Mouse (Mus musculus): ENCODE measurements at regions not wholly inside any gene's neighbourhood (a gene's known extent, or its start where the extent isn't known, plus 50 kb on each side); places are given as distances from the start of the nearest gene placed in this dataset.

GRCm38 (mm10) chr1:98268853-98269252 is 152.1 kb upstream of the Slco6d1 start:
- Histone ChIP-seq H3K4me3 (ENCODE audit: low read depth, low read length) (no peak overlapping the region), H3K4me1 (ENCODE audit: control insufficient read depth, insufficient read depth, low read length) (no peaks in the 10 kb centered on the region), H3K27ac (replicated peaks; ENCODE audit: low read depth, low read length) (no peak overlapping the region), H3K9ac (replicated peaks; ENCODE audit: low read length) (no peak overlapping the region), H3K4me2 (ENCODE audit: low read depth, low read length) (no peak overlapping the region), H3K27me3 (ENCODE audit: control insufficient read depth, insufficient read depth, low read length) (no peaks in the 10 kb centered on the region), H3K9me3 (replicated peaks; ENCODE audit: control insufficient read depth, low read length) (no peaks in the 10 kb centered on the region), H3K36me3 (replicated peaks; ENCODE audit: control insufficient read depth, insufficient read depth, low read depth, low read length) (no peaks in the 10 kb centered on the region)
- ATAC-seq (replicated peaks; ENCODE audit: insufficient number of reproducible peaks, low FRiP score, low TSS enrichment, low read depth) (no peak), DNase-seq (ENCODE audit: low spot score) (no peak)
- WGBS: 76% methylated on average over 2 of the region's 2 CpGs

GRCm38 (mm10) chr1:98270212-98270611 is 150.7 kb upstream of the Slco6d1 start:
- ATAC-seq (replicated peaks; ENCODE audit: insufficient number of reproducible peaks, low FRiP score, low TSS enrichment, low read depth) (no peak), DNase-seq (ENCODE audit: low spot score) (no peak)

GRCm38 (mm10) chr1:98273966-98274616 is 146.8 kb upstream of the Slco6d1 start:
- no peaks in the 10 kb centered on the region for H3K9me3 ChIP-seq (replicated peaks; ENCODE audit: control insufficient read depth, low read length)
- no peak overlapping the region for H3K4me2 ChIP-seq (ENCODE audit: low read depth, low read length)
- H3K36me3 ChIP-seq (replicated peaks; ENCODE audit: control insufficient read depth, insufficient read depth, low read depth, low read length): no peaks in the 10 kb centered on the region
- WGBS: 80% methylated on average over 6 of the region's 6 CpGs
- H3K27ac ChIP-seq (replicated peaks; ENCODE audit: low read depth, low read length): no peak overlapping the region
- no peaks in the 10 kb centered on the region for H3K27me3 ChIP-seq (ENCODE audit: control insufficient read depth, insufficient read depth, low read length)
- ATAC-seq (replicated peaks; ENCODE audit: insufficient number of reproducible peaks, low FRiP score, low TSS enrichment, low read depth): no peak
- no peak for DNase-seq (ENCODE audit: low spot score)
- no peaks in the 10 kb centered on the region for H3K4me1 ChIP-seq (ENCODE audit: control insufficient read depth, insufficient read depth, low read length)
- no peak overlapping the region for H3K9ac ChIP-seq (replicated peaks; ENCODE audit: low read length)
- H3K4me3 ChIP-seq (ENCODE audit: low read depth, low read length): no peak overlapping the region

More at GRCm38 (mm10) chr1:98270212-98270611, 150.7 kb upstream of the Slco6d1 start:
- Histone ChIP-seq H3K27me3 (ENCODE audit: control insufficient read depth, insufficient read depth, low read length) (no peaks in the 10 kb centered on the region), H3K36me3 (replicated peaks; ENCODE audit: control insufficient read depth, insufficient read depth, low read depth, low read length) (no peaks in the 10 kb centered on the region), H3K9ac (replicated peaks; ENCODE audit: low read length) (no peak overlapping the region), H3K4me1 (ENCODE audit: control insufficient read depth, insufficient read depth, low read length) (no peaks in the 10 kb centered on the region), H3K27ac (replicated peaks; ENCODE audit: low read depth, low read length) (no peak overlapping the region), H3K4me2 (ENCODE audit: low read depth, low read length) (no peak overlapping the region), H3K4me3 (ENCODE audit: low read depth, low read length) (no peak overlapping the region), H3K9me3 (replicated peaks; ENCODE audit: control insufficient read depth, low read length) (no peaks in the 10 kb centered on the region)
- 71% methylated on average over 1 of the region's 1 CpGs for WGBS

- WGBS: 95% methylated on average over 1 of the region's 1 CpGs
- DNase-seq (ENCODE audit: low spot score) (no peak), ATAC-seq (replicated peaks; ENCODE audit: insufficient number of reproducible peaks, low FRiP score, low TSS enrichment, low read depth) (no peak)
These were observed 145.4 kb upstream of the Slco6d1 start for GRCm38 (mm10) chr1:98275524-98275923.

GRCm38 (mm10) chr1:98279446-98280048 is 141.4 kb upstream of the Slco6d1 start:
- H3K9me3 ChIP-seq (replicated peaks; ENCODE audit: control insufficient read depth, low read length): no peaks in the 10 kb centered on the region
- ATAC-seq (replicated peaks; ENCODE audit: insufficient number of reproducible peaks, low FRiP score, low TSS enrichment, low read depth): no peak

More at GRCm38 (mm10) chr1:98275524-98275923, 145.4 kb upstream of the Slco6d1 start:
- Histone ChIP-seq H3K4me2 (ENCODE audit: low read depth, low read length) (no peak overlapping the region), H3K27ac (replicated peaks; ENCODE audit: low read depth, low read length) (no peak overlapping the region), H3K9ac (replicated peaks; ENCODE audit: low read length) (no peak overlapping the region), H3K4me3 (ENCODE audit: low read depth, low read length) (no peak overlapping the region), H3K4me1 (ENCODE audit: control insufficient read depth, insufficient read depth, low read length) (no peaks in the 10 kb centered on the region), H3K36me3 (replicated peaks; ENCODE audit: control insufficient read depth, insufficient read depth, low read depth, low read length) (no peaks in the 10 kb centered on the region), H3K27me3 (ENCODE audit: control insufficient read depth, insufficient read depth, low read length) (no peaks in the 10 kb centered on the region), H3K9me3 (replicated peaks; ENCODE audit: control insufficient read depth, low read length) (no peaks in the 10 kb centered on the region)

GRCm38 (mm10) chr1:98280263-98281052 is 140.5 kb upstream of the Slco6d1 start:
- no peaks in the 10 kb centered on the region for H3K4me1 ChIP-seq (ENCODE audit: control insufficient read depth, insufficient read depth, low read length)
- no peak overlapping the region for H3K4me2 ChIP-seq (ENCODE audit: low read depth, low read length)
- H3K27me3 ChIP-seq (ENCODE audit: control insufficient read depth, insufficient read depth, low read length): no peaks in the 10 kb centered on the region
- no peak overlapping the region for H3K27ac ChIP-seq (replicated peaks; ENCODE audit: low read depth, low read length)
- H3K9me3 ChIP-seq (replicated peaks; ENCODE audit: control insufficient read depth, low read length): no peaks in the 10 kb centered on the region
- ATAC-seq (replicated peaks; ENCODE audit: insufficient number of reproducible peaks, low FRiP score, low TSS enrichment, low read depth) (no peak), DNase-seq (ENCODE audit: low spot score) (no peak)
- no peak overlapping the region for H3K4me3 ChIP-seq (ENCODE audit: low read depth, low read length)
- WGBS: 74% methylated on average over 9 of the region's 9 CpGs
- no peaks in the 10 kb centered on the region for H3K36me3 ChIP-seq (replicated peaks; ENCODE audit: control insufficient read depth, insufficient read depth, low read depth, low read length)
- H3K9ac ChIP-seq (replicated peaks; ENCODE audit: low read length): no peak overlapping the region

More at GRCm38 (mm10) chr1:98279446-98280048, 141.4 kb upstream of the Slco6d1 start:
- no peak overlapping the region for H3K9ac ChIP-seq (replicated peaks; ENCODE audit: low read length)
- 79% methylated on average over 2 of the region's 2 CpGs for WGBS
- no peaks in the 10 kb centered on the region for H3K27me3 ChIP-seq (ENCODE audit: control insufficient read depth, insufficient read depth, low read length)
- DNase-seq (ENCODE audit: low spot score): no peak
- H3K36me3 ChIP-seq (replicated peaks; ENCODE audit: control insufficient read depth, insufficient read depth, low read depth, low read length): no peaks in the 10 kb centered on the region
- no peak overlapping the region for H3K4me3 ChIP-seq (ENCODE audit: low read depth, low read length)
- no peak overlapping the region for H3K4me2 ChIP-seq (ENCODE audit: low read depth, low read length)
- no peak overlapping the region for H3K27ac ChIP-seq (replicated peaks; ENCODE audit: low read depth, low read length)
- no peaks in the 10 kb centered on the region for H3K4me1 ChIP-seq (ENCODE audit: control insufficient read depth, insufficient read depth, low read length)

GRCm38 (mm10) chr1:98281053-98281770 is 139.7 kb upstream of the Slco6d1 start:
- WGBS: 86% methylated on average over 2 of the region's 2 CpGs
- Histone ChIP-seq H3K27me3 (ENCODE audit: control insufficient read depth, insufficient read depth, low read length) (no peaks in the 10 kb centered on the region), H3K9ac (replicated peaks; ENCODE audit: low read length) (no peak overlapping the region), H3K4me2 (ENCODE audit: low read depth, low read length) (no peak overlapping the region), H3K36me3 (replicated peaks; ENCODE audit: control insufficient read depth, insufficient read depth, low read depth, low read length) (no peaks in the 10 kb centered on the region), H3K9me3 (replicated peaks; ENCODE audit: control insufficient read depth, low read length) (no peaks in the 10 kb centered on the region), H3K27ac (replicated peaks; ENCODE audit: low read depth, low read length) (no peak overlapping the region), H3K4me1 (ENCODE audit: control insufficient read depth, insufficient read depth, low read length) (no peaks in the 10 kb centered on the region), H3K4me3 (ENCODE audit: low read depth, low read length) (no peak overlapping the region)
- ATAC-seq (replicated peaks; ENCODE audit: insufficient number of reproducible peaks, low FRiP score, low TSS enrichment, low read depth): no peak
- DNase-seq (ENCODE audit: low spot score): no peak
